Mouse (Mus musculus) heart, postnatal 0 days (tissue): ENCODE data around the gene Arl4c.

Experiments
- CTCF ChIP-seq: IDR thresholded peaks from 2 replicates; pipeline ENCODE4 v1.5.1; 2016; ENCODE audit warnings: antibody characterized with exemption, control low read depth, low read depth
- EP300 ChIP-seq: IDR thresholded peaks from 2 replicates; pipeline ENCODE4 v1.6.1; 2016; ENCODE audit warnings: antibody characterized with exemption, low read depth

DNA sequence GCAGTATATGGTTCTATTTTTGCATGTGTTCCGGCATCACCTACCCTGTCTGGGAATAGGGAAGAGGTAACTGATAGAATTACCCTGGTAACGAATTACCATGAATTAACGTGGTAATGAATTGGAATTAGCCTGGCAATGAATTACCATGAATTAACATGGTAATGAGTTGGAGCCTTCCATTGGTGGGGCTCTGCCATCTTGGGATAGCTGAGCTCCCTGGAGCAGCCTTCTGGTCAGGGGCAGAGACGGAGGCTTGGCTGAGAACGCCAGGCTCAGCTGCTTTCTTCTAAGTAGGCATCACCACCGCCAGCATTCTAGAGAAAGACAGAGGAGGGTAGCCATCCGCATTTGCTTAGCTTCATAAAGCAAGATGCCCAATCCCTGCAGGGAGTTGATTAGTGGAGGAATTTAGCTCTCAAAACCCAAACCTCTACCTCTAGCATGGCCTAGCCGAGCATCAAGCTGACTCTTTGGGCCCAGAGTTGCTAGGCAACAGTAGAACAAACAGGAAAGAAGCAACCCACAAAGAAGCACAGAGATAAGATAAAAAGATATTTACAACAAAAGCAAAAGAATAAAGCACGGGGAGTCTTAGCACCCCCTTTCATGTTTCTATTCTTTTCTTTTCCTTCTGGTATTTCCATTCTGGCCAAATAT, 6.8 kb upstream of the Arl4c start:
- no peak for TF ChIP-seq EP300
- TF ChIP-seq CTCF = no peak
